Mouse (Mus musculus) cerebellum, adult 11-12 months (tissue): ENCODE measurements around the gene Gcnt2.
"Not testable (repeated sequence)": the region's sequence is repeated elsewhere in the genome, so short reads cannot be mapped to it uniquely, and the experiment has no call there.

Experiments
- DNase-seq: peaks from one replicate; pipeline ENCODE4 v3.0.0; 2022

The Gcnt2 gene

DNA sequence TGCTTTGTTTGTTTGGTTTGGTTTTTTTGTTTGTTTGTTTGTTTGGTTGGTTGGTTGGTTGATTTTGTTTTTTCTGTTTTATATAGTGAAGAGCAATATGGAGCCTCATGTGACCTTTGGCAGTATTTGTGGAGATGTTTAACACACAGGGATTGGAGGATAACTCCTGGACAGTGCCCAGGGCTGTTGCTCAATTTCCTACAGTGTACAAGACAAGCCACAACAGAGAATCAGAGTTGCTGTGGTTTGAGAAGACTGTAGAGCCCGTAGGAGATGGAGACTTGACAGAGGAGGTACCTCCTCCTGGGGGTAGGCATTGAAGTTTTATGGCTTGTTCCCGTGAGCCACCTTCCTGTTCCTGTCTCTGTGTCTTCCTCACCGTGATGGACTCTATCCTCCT lies 87.0 kb downstream of the Gcnt2 start:
- DNase-seq = no peak

GRCm38 (mm10) chr13:40947538-40948205 lies 88.1 kb downstream of the Gcnt2 start:
- no peak for DNase-seq

DNA sequence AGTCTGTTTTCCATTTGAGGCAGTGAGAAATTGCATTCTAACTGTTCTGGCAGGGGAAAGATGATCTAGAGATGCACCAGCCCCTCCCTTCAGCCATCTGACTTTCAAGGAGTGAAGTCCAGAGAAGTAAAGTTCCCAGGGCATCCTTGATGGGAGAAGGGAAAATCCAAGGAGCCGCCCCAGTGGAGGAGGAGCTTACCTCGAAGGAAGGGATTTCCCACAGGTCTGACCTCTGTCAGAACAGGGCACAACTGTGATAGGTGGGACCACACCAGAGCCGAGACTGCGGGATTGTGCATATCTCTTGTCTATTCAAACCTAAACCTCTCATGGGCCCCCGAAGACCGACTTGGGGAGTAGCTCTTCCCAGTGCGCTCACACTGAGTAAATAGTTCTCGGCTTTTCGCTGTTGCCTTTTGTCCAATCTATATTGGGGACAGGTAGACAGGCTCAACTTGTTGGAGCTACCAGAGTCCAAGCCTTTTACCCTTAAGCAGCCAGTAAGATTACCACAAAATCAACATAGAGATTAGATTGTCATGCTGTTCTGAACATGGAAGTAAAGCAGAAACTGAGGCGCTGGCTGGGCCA lies 91.9 kb downstream of the Gcnt2 start:
- DNase-seq = no peak

GRCm38 (mm10) chr13:40953231-40953630 lies 93.7 kb downstream of the Gcnt2 start:
- no peak for DNase-seq

GRCm38 (mm10) chr13:40955773-40956172 lies 96.2 kb downstream of the Gcnt2 start:
- DNase-seq = no peak

GRCm38 (mm10) chr13:40967609-40968008 lies 108.1 kb downstream of the Gcnt2 start:
- DNase-seq = no peak

GRCm38 (mm10) chr13:40968564-40968963 lies 109.0 kb downstream of the Gcnt2 start:
- no peak for DNase-seq

DNA sequence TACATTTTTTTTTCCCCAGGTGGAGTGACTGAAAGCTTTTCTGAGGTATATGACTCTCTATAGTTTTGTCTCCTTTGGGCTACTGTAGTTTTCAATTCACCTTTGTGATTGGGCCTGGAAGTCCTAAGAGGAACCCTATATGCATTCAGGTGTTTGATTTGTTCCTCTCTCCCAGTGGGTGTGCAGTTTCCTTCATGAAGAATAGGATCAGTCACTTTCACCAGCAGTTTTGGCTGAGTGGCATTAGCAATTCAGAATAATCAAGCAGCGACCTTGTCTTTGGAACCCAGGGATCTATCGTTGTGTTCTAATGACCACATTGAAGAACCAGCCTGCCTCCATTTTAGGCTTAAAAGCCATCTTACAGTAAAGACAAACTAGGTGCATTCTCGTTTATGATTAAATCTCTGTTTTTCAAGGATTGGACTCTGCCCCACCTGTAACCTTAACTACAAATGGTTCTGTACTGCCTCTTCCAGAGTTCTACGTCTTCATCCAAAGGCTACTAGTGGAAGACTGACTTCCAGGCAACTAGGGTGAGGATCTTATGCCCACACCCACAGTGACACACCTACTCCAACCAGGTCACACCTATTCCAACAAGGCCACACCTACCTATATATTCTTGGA lies 110.3 kb downstream of the Gcnt2 start:
- DNase-seq = no peak

DNA sequence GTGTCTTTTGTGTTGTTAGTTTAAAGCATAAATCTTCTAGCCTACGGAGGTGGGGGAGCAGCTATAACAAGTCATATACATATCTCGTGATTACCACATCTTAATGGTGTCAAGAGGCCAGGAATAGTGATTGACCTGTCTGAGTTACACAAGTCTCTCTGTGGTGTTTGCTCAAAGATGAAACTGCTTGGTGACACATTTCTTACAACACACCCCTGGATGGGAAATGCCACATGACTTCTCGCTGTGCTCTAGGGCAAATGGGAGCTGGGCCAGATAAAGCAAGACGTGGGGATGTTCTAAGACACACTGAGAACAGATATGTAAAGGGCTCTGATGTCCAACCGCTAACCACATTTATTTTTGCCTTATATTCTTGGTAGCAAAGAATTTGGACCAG lies 111.7 kb downstream of the Gcnt2 start:
- DNase-seq = no peak

GRCm38 (mm10) chr13:40971831-40972230 lies 112.3 kb downstream of the Gcnt2 start:
- no peak for DNase-seq

DNA sequence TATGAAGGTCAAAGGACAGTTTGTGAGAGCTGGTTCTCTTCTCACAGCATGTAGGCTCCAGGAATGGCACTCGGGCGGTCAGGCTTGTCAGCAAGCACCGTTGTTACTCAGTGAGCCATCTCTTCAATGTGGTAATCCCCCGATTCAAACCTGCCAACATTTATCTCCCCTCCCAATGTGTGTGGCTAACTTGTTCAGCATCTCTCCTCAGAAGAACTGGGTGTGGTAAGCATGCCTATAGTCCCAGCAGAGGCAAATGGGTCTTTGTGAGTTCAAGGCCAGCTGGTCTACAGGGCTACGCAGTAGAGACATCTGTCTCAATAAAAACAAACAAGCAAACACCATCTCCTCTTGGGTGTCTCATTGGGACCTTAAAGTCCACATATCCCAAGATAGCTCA lies 113.4 kb downstream of the Gcnt2 start:
- no peak for DNase-seq

GRCm38 (mm10) chr13:40977609-40978008 lies 118.1 kb downstream of the Gcnt2 start:
- no peak for DNase-seq

- DNase-seq = no peak
Observed at GRCm38 (mm10) chr13:40978652-40979051, 119.1 kb downstream of the Gcnt2 start.

- no peak for DNase-seq
Observed at GRCm38 (mm10) chr13:40979321-40979720, 119.8 kb downstream of the Gcnt2 start.

- DNase-seq = no peak
Observed at GRCm38 (mm10) chr13:40982759-40983158, 123.2 kb downstream of the Gcnt2 start.

DNA sequence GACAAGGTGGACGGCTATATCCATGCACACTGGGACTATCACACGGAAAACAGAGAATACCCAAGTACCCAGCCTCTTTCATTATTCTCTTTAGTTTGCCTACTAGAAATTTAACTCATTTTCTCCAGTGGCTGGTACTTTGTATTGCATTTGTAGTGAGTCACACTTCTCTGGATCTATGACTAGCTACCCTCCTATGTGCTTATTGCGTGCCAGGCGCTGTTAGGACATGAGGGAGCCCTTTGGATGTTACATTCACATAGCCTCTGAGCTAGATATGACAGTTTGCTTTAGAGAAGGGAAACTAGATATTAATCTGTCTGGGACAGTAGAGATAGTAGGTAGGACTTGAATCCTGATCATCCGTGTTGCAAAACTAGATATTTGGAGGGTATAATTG lies 126.5 kb downstream of the Gcnt2 start:
- no peak for DNase-seq

GRCm38 (mm10) chr13:40987608-40988303 lies 128.2 kb downstream of the Gcnt2 start:
- not testable (repeated sequence) for DNase-seq

GRCm38 (mm10) chr13:40988418-40988817 lies 128.9 kb downstream of the Gcnt2 start:
- no peak for DNase-seq

DNA sequence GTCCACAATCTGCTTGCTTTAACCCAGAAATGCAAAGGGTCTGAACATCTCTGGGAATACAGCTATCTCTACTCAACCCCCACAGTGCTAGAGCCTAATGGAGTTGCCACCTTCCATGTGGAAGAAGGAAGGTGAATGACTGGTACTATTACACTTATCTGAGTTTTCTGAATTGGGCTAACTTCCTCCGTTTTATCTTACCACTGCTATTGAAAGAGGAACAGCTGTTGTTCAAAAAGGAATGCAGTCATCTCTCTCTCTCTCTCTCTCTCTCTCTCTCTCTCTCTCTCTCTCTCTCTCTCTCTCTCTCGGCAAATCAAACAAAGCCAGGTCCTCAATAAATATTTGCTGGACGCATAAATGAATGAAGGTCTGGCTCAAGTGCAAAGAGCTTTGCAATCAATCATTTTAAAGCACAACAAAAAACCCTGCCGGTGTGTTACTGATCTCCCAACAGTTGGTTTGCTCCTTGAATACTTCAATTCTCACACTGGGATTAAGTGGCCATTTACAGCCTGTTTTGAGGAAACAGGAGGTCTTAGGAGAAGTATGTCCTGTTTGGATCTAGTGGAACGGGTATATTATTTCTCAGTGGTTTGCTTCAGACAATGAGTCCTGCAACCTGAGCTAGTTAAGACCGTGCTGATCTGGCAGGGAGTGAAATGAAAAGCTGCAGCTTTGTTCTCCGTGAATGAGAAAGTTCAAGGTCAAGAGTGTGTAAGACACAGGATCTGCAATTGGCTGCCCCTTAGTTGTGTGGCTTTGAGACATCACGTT lies 135.1 kb downstream of the Gcnt2 start:
- no peak for DNase-seq

DNA sequence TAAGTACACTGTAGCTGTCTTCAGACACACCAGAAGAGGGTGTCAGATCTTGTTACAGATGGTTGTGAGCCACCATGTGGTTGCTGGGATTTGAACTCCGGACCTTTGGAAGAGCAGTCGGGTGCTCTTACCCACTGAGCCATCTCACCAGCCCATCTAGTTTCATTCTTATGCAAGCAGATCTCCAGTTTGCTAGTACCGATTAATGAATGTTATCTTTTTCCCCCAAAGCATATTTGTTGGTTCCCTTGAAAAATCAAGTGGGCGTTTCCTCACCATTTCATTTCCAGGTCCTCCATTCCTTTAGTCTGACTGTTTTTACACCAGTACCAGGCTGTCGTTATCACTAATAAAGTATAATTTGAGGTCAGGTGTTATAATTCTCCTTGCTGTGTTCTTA lies 139.0 kb downstream of the Gcnt2 start:
- not testable (repeated sequence) for DNase-seq

DNA sequence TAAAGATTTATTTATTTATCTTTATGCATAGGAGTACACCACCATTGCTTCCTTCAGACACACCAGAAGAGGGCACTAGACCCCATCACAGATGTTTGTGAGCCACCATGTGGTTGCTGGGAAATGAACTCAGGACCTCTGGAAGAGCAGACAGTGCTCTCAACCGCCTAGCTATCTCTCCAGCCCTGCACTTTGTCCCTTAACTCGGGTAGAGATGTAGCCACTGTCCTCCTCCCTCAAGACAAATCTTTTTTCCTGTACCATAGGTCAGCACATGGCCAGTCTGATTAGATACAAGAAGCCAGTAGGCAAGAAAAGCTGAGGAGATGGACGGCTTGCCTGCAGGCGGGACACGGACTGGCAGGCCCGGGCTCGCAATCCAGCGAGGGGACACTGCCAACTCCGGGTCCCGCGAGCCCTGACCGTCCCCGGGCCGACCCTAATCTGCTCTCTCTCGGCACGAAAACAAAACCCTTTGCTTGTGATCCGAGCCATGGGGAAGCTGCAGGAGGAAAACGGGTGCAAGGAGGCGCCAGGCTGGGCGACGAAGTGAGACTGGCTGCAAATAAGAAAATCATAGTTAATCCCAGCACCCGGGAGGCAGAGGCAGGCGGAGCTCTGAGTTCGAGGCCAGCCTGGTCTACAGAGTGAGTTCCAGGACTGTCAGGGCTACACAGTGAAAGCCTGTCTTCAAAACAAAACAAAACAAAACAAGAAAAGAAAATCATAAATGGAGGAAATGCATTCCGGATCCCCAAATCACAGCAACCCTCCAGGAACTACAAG lies 140.8 kb downstream of the Gcnt2 start:
- DNase-seq = peak; percentile 53
